Mouse (Mus musculus) thymus, adult 2 months (tissue): Measurements from ENCODE around the gene Ift27.

Source experiments
- CTCF ChIP-seq: fragments of 200-500 bp; IDR thresholded peaks from 2 replicates; pipeline ENCODE4 v1.5.1; 2012; ENCODE audit warnings: mild to moderate bottlenecking, control low read depth, low read length, moderate library complexity, borderline replicate concordance; ENCODE audit not compliant: control insufficient read depth, poor library complexity, insufficient read depth; ENCODE audit errors: extremely low read depth
- POLR2A ChIP-seq: fragments of 200-500 bp; IDR thresholded peaks from 2 replicates; pipeline ENCODE4 v1.6.1; 2012; ENCODE audit warnings: mild to moderate bottlenecking, low read length, control low read depth, moderate library complexity; ENCODE audit not compliant: control insufficient read depth, poor library complexity, insufficient read depth; ENCODE audit errors: extremely low read depth

- TF ChIP-seq POLR2A (no peak), CTCF (no peak)
These were observed 14.6 kb upstream of the Ift27 start for GRCm38 (mm10) chr15:78188546-78188945.
